Mouse (Mus musculus) brown adipose tissue, adult 24 weeks (tissue): Measurements from ENCODE around the gene Atp5s. TPM values are rescaled to one million over a fixed set of nuclear protein-coding genes. Genes with fewer than 3 reads are reported as not detected.

Experiments used
- H3K27ac ChIP-seq: fragments of 200-500 bp; replicated peaks from 2 replicates; pipeline ENCODE4 v1.5.1; 2012; ENCODE audit warnings: low read depth, mild to moderate bottlenecking, low read length
- H3K4me1 ChIP-seq: fragments of 200-500 bp; 2 replicates; pipeline ENCODE4 v1.6.1; 2012; ENCODE audit warnings: low read length, mixed read lengths; ENCODE audit not compliant: control insufficient read depth, insufficient read depth, insufficient read length
- H3K4me3 ChIP-seq: fragments of 200-500 bp; 2 replicates; pipeline ENCODE4 v1.5.1; 2012; ENCODE audit warnings: low read depth, mild to moderate bottlenecking, low read length, moderate library complexity; ENCODE audit not compliant: insufficient read depth
- polyA plus RNA-seq: library from polyadenylated mRNA; stranded (reverse); fragments of >200 nt; gene quantifications from 2 replicates; pipeline ENCODE4 v1.2.4, GENCODE M21; 2012; ENCODE audit not compliant: missing spikeins, insufficient read depth, insufficient read length

Gene Atp5s
- polyA plus RNA-seq, 1 experiment, result 27.5 TPM

DNA sequence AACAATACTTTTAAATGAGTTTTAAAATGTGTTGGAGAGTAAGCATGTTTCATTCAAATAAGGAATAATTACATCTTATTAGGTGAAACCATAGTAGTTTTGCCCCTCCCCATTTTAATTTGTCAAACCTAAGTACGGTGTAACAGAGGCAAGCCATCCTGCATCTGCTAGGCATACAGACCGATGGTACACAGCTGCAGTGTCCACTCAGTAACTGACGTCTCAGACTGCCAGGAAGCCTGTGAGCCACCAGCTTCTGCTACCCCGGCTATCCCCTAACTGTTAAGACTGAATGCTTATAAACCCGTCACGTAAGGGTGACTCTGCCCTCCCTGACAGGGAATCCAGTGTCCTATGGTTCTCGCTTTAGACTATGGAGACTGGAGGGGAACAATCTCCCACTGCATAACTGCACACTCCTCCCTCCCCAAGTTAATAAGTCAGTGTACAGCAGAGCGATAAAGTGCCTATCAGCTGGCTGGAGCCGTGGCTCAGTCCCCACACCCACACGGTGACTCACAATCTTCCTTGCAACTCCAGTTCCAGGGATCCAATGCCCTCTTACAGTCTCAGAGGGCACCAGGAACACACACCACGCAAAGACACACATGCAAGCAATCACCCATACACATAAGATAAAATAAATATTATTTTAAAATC lies 19.8 kb upstream of the Atp5s start:
- Histone ChIP-seq H3K27ac (no peak overlapping the region), H3K4me3 (no peak overlapping the region), H3K4me1 (no peaks in the 10 kb centered on the region)

GRCm38 (mm10) chr12:69713628-69714027 lies 11.1 kb upstream of the Atp5s start:
- no peak overlapping the region for H3K4me3 ChIP-seq
- no peak overlapping the region for H3K27ac ChIP-seq
- H3K4me1 ChIP-seq, result no peaks in the 10 kb centered on the region

GRCm38 (mm10) chr12:69722857-69723256 lies 1.9 kb upstream of the Atp5s start:
- Histone ChIP-seq H3K4me1 (no peaks in the 10 kb centered on the region), H3K4me3 (no peak overlapping the region), H3K27ac (no peak overlapping the region)

DNA sequence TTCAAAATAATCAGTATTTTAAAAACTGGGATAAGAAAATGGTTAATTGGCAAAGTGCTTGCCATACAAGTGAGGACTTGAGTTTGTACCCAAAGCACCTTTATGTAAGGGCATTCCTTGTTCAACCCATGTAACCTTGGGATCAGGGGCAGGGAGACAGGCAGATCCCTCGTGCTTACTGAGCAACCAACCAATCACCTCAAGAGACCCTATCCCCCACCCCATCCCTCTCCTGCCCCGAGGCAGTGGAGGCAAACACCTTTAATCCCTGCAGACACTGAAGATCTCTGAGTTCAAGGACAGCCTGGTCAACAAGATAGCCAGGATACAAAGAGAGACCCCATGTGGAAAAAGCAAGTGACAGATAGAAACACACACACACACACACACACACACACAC lies 1.4 kb upstream of the Atp5s start:
- H3K27ac ChIP-seq, result no peak overlapping the region
- peak overlapping the region; percentile 18; the same call in 1 of the 2 replicates for H3K4me3 ChIP-seq
- no peaks in the 10 kb centered on the region for H3K4me1 ChIP-seq

GRCm38 (mm10) chr12:69724018-69724710 lies 586 bp upstream of the Atp5s start:
- no peaks in the 10 kb centered on the region for H3K4me1 ChIP-seq
- H3K4me3 ChIP-seq, result peak overlapping the region; percentile 84
- no peak overlapping the region for H3K27ac ChIP-seq

- Histone ChIP-seq H3K4me3 (no peak overlapping the region), H3K4me1 (no peaks in the 10 kb centered on the region), H3K27ac (no peak overlapping the region)
Observed at GRCm38 (mm10) chr12:69729246-69729645, 4.5 kb downstream of the Atp5s start.

- Histone ChIP-seq H3K4me1 (no peaks in the 10 kb centered on the region), H3K4me3 (no peak overlapping the region), H3K27ac (no peak overlapping the region)
Observed at GRCm38 (mm10) chr12:69730306-69730705, 5.6 kb downstream of the Atp5s start.

GRCm38 (mm10) chr12:69732221-69732620 lies 7.5 kb downstream of the Atp5s start:
- H3K27ac ChIP-seq, result no peak overlapping the region
- H3K4me1 ChIP-seq, result no peaks in the 10 kb centered on the region; the same call in 1 of the 2 replicates
- no peak overlapping the region for H3K4me3 ChIP-seq

DNA sequence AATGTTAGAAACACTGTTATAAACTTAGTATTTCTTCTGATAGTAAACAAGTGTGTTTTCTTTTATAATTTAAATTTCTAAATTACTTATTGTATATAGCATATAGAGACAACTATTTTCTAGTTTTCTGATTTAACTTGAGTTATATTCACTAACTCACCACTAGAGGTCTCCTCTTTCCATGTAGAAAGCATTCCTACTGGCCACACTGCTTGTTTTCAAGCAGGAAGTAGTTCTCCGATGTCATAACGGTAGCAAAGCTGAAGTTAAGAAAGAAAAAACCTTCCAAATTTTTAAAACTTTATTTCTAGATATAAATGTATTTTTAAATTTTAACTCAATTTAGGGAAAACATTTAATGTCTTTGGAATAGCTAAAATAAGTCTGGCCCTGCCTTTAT lies 8.8 kb downstream of the Atp5s start:
- no peak overlapping the region for H3K27ac ChIP-seq
- H3K4me1 ChIP-seq, result no peaks in the 10 kb centered on the region; the same call in 1 of the 2 replicates

GRCm38 (mm10) chr12:69733923-69734322 lies 9.2 kb downstream of the Atp5s start:
- Histone ChIP-seq H3K4me3 (no peak overlapping the region), H3K27ac (no peak overlapping the region)

More for the DNA sequence above, 8.8 kb downstream of the Atp5s start:
- H3K4me3 ChIP-seq, result no peak overlapping the region

GRCm38 (mm10) chr12:69741965-69742364 lies 17.2 kb downstream of the Atp5s start:
- Histone ChIP-seq H3K4me1 (no peaks in the 10 kb centered on the region), H3K4me3 (no peak overlapping the region), H3K27ac (no peak overlapping the region)

More at GRCm38 (mm10) chr12:69733923-69734322, 9.2 kb downstream of the Atp5s start:
- H3K4me1 ChIP-seq, result no peaks in the 10 kb centered on the region; the same call in 1 of the 2 replicates

GRCm38 (mm10) chr12:69744138-69744537 lies 19.4 kb downstream of the Atp5s start:
- Histone ChIP-seq H3K4me3 (no peak overlapping the region), H3K4me1 (no peaks in the 10 kb centered on the region; the same call in 1 of the 2 replicates), H3K27ac (no peak overlapping the region)

- no peak overlapping the region for H3K27ac ChIP-seq
- H3K4me1 ChIP-seq, result peaks cover 3% of the 10 kb centered on the region; the same call in 1 of the 2 replicates
- H3K4me3 ChIP-seq, result no peak overlapping the region
Observed at GRCm38 (mm10) chr12:69751864-69752341, 27.2 kb downstream of the Atp5s start.

- H3K27ac ChIP-seq, result no peak overlapping the region
- H3K4me3 ChIP-seq, result no peak overlapping the region
- peaks cover 8% of the 10 kb centered on the region for H3K4me1 ChIP-seq
Observed at GRCm38 (mm10) chr12:69753936-69754335, 29.2 kb downstream of the Atp5s start.

GRCm38 (mm10) chr12:69756015-69756414 lies 31.3 kb downstream of the Atp5s start:
- Histone ChIP-seq H3K27ac (no peak overlapping the region), H3K4me1 (peaks cover 19% of the 10 kb centered on the region), H3K4me3 (no peak overlapping the region)
